Mouse (Mus musculus): ENCODE measurements around the gene Slc44a1.

GRCm38 (mm10) chr4:53575558-53575957 is 135.3 kb downstream of the Slc44a1 start:
- no peak for TF ChIP-seq CTCF (IDR thresholded peaks at IDR 0.05; ENCODE audit: insufficient read depth, low read depth, low read length)
- TF ChIP-seq POLR2A (IDR thresholded peaks at IDR 0.05; ENCODE audit: insufficient read depth, low read depth, low read length): no peak
